Mouse (Mus musculus): ENCODE measurements around the gene 4932438H23Rik.

4932438H23Rik gene

GRCm38 (mm10) chr16:91055150-91055549 lies 39.8 kb downstream of the 4932438H23Rik start:
- peak in 1 of 2 experiments; percentile 28 for DNase-seq

GRCm38 (mm10) chr16:91053599-91053998 lies 41.3 kb downstream of the 4932438H23Rik start:
- DNase-seq: no peak

GRCm38 (mm10) chr16:91045511-91045910 lies 49.4 kb downstream of the 4932438H23Rik start:
- DNase-seq: peak; percentile 63 to 70

- peak; percentile 97 to 98 for DNase-seq
Observed at GRCm38 (mm10) chr16:91044270-91045182, 50.4 kb downstream of the 4932438H23Rik start, which contains the start of gene Paxbp1. Paxbp1 (minus strand) TSS chr16:91044543.

GRCm38 (mm10) chr16:91043461-91044248 lies 51.3 kb downstream of the 4932438H23Rik start:
- peak; percentile 54 to 79 for DNase-seq

- DNase-seq: no peak
Observed at GRCm38 (mm10) chr16:91042640-91043039, 52.3 kb downstream of the 4932438H23Rik start.

DNA sequence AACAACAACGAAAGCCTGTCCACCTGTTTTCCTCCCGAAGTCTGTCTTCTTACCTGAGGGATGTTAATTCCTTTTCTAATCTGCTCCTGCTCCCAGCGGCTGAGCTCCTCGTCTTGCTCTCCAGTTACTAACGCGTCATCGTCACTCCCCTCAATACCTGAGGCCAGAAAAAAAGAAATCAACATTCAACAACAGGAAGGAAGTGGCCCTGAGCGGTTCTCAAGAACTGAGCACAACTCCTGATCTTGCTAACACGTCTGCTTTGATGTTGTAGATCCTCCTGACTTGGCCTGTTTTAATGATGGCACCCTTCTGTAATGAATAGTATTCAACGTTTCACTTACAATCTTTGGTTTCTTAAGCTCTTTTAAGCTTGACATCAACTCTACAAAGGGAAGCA lies 59.1 kb downstream of the 4932438H23Rik start:
- no peak for DNase-seq

DNA sequence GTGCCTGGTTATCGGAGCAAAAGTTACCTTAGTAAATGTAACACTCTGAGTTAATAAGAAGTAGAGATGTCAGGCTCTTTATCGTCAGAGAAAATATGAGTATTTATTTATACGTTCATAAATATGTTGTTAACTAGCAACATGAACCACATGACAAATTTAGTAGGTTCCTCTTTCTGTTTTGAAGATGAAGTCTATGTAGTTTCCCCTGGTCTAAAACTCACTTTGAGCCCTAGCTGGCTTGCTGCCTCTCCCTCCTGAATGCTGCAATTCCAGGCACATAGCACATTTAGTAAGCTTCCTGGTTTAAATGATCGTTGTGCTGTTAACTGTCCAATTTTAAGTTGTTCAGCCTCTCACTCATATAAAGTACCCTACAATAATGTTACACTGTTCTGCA lies 64.2 kb downstream of the 4932438H23Rik start:
- DNase-seq: no peak

DNA sequence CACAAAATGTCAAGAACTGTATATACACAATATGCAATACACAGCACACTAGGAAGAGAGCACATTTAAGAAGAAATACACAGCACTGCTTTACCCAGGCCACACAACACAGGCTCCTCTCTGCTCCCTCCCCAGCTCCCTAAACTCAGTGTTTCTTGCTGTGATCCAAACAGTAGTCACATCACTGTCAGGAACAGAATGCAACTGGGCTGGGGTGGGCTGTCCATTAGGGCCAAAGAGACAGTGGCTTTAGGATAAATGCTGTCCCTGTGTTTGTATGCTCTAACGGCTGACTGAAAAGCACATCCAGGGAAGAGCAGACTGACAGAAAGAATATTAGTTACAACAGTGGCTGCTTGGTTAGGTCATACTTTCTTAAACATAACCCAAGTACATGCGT lies 65.0 kb downstream of the 4932438H23Rik start:
- DNase-seq: no peak

GRCm38 (mm10) chr16:91029161-91029743 lies 65.7 kb downstream of the 4932438H23Rik start:
- no peak for DNase-seq

GRCm38 (mm10) chr16:91026290-91026689 lies 68.6 kb downstream of the 4932438H23Rik start:
- no peak for DNase-seq

DNA sequence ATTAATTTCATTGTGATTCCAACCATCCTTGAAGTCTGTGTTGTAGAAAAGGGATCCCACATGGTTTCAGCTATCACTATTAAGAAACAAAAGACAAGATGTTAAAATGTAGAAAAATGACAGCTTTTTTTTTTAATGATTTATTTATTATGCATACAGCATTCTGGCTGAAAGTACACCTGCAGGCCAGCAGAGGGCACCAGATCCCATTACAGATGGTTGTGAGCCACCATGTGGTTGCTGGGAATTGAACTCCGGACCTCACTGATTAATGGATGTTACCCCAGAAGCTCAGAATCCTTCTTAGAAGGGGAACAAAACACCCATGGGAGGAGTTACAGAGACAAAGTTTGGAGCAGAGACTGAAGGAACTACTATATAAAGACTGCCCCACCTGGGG lies 71.5 kb downstream of the 4932438H23Rik start:
- DNase-seq: peak in 1 of 2 experiments; percentile 24

DNA sequence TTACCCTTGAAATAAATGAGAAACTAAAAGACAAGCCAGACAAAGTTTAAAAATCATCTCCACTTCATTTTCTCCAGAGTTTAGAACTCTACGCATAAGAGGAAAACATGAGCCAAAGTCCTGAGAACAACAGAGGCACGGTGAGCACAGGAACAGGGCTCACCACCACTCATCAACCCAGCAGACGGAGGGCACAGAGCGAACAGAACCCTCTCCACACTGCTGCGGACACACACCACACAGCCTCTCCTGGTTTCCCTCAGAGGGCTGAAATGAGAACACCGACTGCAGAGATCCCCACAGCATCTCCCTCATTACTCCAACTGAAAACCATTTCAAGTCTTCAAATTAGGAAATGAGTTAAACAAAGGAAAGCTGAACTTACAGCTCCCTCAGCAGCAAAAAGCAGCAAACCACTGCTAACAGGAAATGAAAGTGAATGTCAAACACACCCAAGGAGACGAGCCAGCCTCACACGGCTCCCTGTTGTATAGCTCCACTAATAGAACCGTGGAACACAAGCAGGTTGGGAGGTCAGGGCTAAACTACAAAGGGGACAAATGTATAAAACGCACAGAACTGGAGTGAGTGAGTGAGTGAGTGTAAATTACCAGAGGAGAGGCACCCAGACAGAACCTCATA lies 74.0 kb downstream of the 4932438H23Rik start:
- no peak for DNase-seq

DNA sequence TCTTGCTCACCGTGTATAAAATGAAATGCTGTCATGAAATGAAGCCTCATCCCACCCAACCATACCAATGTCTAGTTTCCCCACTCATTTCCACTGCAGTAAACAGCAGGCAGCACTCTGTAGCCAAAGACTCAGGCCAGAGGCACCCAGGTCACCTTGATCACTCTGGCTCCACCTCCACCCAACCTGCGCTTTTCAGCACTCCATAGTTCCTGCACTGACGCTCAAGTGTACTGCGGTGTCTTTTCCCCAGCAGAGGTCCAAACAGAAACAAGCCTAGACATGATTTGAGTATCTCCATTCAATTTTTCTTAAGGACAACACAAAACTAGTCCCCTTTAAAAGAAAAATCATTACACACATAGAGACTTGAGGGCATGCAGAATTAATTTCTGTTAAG lies 75.4 kb downstream of the 4932438H23Rik start:
- no peak for DNase-seq

- DNase-seq: no peak
Observed at GRCm38 (mm10) chr16:91015761-91016160, 79.2 kb downstream of the 4932438H23Rik start.

- DNase-seq: no peak
Observed at GRCm38 (mm10) chr16:91011847-91012246, 83.1 kb downstream of the 4932438H23Rik start.

GRCm38 (mm10) chr16:91011021-91011683 lies 83.8 kb downstream of the 4932438H23Rik start, which contains the start of gene Synj1:
Synj1 (minus strand) TSS chr16:91011308.
- DNase-seq: peak; percentile 88 to 97

GRCm38 (mm10) chr16:91010581-91011020 lies 84.3 kb downstream of the 4932438H23Rik start:
- DNase-seq: no peak

DNA sequence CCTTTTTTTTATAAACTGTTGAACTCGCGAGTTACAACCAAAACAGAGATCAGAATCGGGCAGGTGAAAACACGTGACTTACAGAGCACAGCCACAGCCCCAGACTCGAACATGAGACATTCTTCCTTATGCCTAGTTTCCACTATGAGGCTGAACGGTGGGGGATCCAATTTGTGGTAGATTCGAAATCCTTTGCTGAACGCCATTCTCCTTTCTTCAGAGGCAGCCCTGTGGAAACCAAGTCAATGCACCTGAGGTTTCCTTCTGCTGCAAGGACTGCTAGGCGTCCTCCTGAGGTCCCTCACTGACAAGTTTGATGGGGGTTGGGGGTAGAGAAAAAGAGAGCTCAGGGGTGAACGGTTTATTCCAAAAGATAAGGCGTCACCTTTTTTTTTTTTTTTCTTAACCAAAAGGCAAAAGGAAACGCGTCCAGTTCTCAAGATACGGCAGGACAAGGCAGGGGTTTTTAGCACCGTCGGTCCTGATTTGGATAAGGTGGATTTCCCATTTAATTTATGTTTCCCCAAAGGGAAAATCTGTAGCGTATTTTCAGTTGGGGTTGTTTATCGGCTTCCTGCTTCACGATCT lies 84.9 kb downstream of the 4932438H23Rik start:
- DNase-seq: no peak

GRCm38 (mm10) chr16:91004915-91005538 lies 89.9 kb downstream of the 4932438H23Rik start:
- DNase-seq: no peak

Measured in kidney, postnatal 25 days (tissue).